Mouse (Mus musculus): Measurements from ENCODE around the gene Ppat.

- TF ChIP-seq CTCF (IDR thresholded peaks at IDR 0.05; ENCODE audit: low read depth, low read length) (peak; percentile 11; the same call in 1 of the 2 replicates), GATA1 (IDR thresholded peaks at IDR 0.05; ENCODE audit: borderline replicate concordance, low read length) (no peak), TAL1 (conservative IDR thresholded peaks at IDR 0.05; ENCODE audit: low read depth, low read length) (no peak), POLR2AphosphoS5 (IDR thresholded peaks at IDR 0.05; ENCODE audit: insufficient replicate concordance, low read depth, low read length) (no peak)
These were observed 6.6 kb upstream of the Ppat start for GRCm38 (mm10) chr5:76957954-76958353.
